Mouse (Mus musculus) midbrain, embryonic 15.5 days (tissue): ENCODE measurements around the gene Btbd9. TPM values are rescaled to one million over a fixed set of nuclear protein-coding genes. Genes with fewer than 3 reads are reported as not detected.

Source experiments
- ATAC-seq: fragments of 200-750 bp; cut with Nextera tagmentation; replicated peaks from 2 replicates; pipeline ENCODE4 v1.8.0; 2017; ENCODE audit warnings: moderate TSS enrichment
- H3K27ac ChIP-seq: fragments of 300-500 bp; sonication (generic); 2 replicates; pipeline ENCODE4 v1.5.1; 2015; ENCODE audit warnings: mild to moderate bottlenecking, inconsistent platforms
- H3K27me3 ChIP-seq: fragments of 300-500 bp; sonication (generic); replicated peaks from 2 replicates; pipeline ENCODE4 v1.6.1; 2015; ENCODE audit warnings: inconsistent platforms
- H3K36me3 ChIP-seq: fragments of 300-500 bp; sonication (generic); replicated peaks from 2 replicates; pipeline ENCODE4 v1.6.1; 2015; ENCODE audit warnings: inconsistent platforms
- H3K4me1 ChIP-seq: fragments of 300-500 bp; sonication (generic); 2 replicates; pipeline ENCODE4 v1.6.1; 2015; ENCODE audit warnings: inconsistent platforms
- H3K4me2 ChIP-seq: fragments of 300-500 bp; sonication (generic); 2 replicates; pipeline ENCODE4 v1.6.1; 2015; ENCODE audit warnings: inconsistent platforms, mild to moderate bottlenecking, moderate library complexity
- H3K4me3 ChIP-seq: fragments of 300-500 bp; sonication (generic); 2 replicates; pipeline ENCODE4 v1.5.1; 2015; ENCODE audit warnings: mild to moderate bottlenecking, inconsistent platforms
- H3K9ac ChIP-seq: fragments of 300-500 bp; sonication (generic); 2 replicates; pipeline ENCODE4 v1.6.1; 2015; ENCODE audit warnings: mild to moderate bottlenecking, inconsistent platforms
- H3K9me3 ChIP-seq: fragments of 300-500 bp; sonication (generic); 2 replicates; pipeline ENCODE4 v1.6.1; 2016; ENCODE audit warnings: inconsistent platforms
- WGBS: fragments of 180-500 bp; shearing (Covaris S2); methylation state at CpG from one replicate; pipeline ENCODE4 v1.1.7; 2015; ENCODE audit warnings: mixed read lengths; 5-methylcytosine and 5-hydroxymethylcytosine counted together
- polyA plus RNA-seq: library from polyadenylated mRNA; unstranded; fragments of >200 nt; fragmentation: Nextera tagmentation; extraction: Ambion mirVana; gene quantifications from 2 replicates; pipeline ENCODE4 v1.2.1, GENCODE M21; 2015

Btbd9 gene
- polyA plus RNA-seq, 1 experiment from 2014 or later: 163 TPM

DNA sequence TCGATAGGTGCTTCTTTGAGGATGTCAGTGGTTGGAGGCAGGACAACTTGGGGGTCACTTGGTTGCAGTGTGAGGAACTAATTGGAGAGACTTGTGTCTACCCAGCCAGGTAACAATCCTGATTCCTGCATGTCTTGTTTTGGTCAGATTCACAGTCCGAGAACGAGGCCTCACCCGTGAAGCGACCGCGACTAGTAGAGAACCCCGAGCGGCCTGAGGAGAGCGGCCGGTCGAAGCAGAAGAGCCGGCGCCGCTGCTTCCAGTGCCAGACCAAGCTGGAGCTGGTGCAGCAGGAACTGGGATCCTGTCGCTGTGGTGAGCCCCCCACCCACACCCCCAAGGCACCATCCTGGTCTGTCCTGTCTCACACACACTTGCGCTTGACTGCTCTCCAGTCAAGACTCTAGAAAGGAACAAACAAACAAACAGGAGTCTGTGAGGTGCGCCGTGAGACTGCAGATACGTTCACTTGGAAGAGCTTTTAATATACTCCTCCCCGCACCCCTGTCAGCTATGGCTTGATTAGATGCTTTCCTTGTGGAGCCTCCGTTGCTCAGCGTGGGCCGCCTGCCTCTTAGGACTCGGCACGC is 383.8 kb downstream of the Btbd9 start:
- no peak overlapping the region for H3K4me2 ChIP-seq
- no peaks in the 10 kb centered on the region for H3K27me3 ChIP-seq
- peaks cover 93% of the 10 kb centered on the region for H3K4me1 ChIP-seq
- 81% methylated on average over 26 of the region's 26 CpGs for WGBS
- H3K27ac ChIP-seq: 0 out of 2 replicates have a peak overlapping the region, but pooled peaks have one; percentile 82
- no peaks in the 10 kb centered on the region for H3K9me3 ChIP-seq
- no peak overlapping the region for H3K9ac ChIP-seq
- no peak for ATAC-seq
- H3K4me3 ChIP-seq: no peak overlapping the region
- no peaks in the 10 kb centered on the region for H3K36me3 ChIP-seq

DNA sequence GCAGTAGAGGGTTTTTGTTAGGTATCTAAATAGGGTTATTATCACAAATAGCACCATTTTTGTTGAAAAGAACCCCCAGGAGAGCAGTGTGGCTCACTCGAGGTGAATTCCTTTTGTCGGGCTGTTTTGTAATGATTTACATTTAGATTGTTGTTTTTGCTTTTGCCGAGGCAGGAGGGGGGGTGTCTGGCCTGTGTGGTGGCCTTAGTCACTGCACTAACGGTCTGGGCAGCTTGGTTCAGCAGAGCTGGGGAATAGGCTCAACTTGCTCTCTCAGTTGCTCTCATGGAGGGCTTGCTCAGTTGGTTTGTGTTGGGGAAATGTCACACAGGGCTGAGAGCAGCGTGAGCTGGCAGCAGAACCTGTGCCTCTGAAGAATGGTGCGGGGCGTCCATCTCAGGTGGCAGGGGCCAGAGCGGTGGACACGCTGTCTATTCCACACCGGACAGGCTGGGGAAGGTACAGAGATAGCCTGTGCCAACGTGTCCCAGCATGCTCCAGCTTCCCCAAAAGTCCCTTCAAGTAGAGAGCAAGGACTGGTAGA is 385.1 kb downstream of the Btbd9 start:
- Histone ChIP-seq H3K27ac (no peak overlapping the region), H3K4me2 (no peak overlapping the region), H3K4me3 (no peak overlapping the region), H3K9me3 (no peaks in the 10 kb centered on the region), H3K27me3 (no peaks in the 10 kb centered on the region), H3K4me1 (peaks cover 88% of the 10 kb centered on the region), H3K9ac (no peak overlapping the region), H3K36me3 (no peaks in the 10 kb centered on the region)
- 67% methylated on average over 11 of the region's 11 CpGs for whole genome bisulfite sequencing
- ATAC-seq: no peak

DNA sequence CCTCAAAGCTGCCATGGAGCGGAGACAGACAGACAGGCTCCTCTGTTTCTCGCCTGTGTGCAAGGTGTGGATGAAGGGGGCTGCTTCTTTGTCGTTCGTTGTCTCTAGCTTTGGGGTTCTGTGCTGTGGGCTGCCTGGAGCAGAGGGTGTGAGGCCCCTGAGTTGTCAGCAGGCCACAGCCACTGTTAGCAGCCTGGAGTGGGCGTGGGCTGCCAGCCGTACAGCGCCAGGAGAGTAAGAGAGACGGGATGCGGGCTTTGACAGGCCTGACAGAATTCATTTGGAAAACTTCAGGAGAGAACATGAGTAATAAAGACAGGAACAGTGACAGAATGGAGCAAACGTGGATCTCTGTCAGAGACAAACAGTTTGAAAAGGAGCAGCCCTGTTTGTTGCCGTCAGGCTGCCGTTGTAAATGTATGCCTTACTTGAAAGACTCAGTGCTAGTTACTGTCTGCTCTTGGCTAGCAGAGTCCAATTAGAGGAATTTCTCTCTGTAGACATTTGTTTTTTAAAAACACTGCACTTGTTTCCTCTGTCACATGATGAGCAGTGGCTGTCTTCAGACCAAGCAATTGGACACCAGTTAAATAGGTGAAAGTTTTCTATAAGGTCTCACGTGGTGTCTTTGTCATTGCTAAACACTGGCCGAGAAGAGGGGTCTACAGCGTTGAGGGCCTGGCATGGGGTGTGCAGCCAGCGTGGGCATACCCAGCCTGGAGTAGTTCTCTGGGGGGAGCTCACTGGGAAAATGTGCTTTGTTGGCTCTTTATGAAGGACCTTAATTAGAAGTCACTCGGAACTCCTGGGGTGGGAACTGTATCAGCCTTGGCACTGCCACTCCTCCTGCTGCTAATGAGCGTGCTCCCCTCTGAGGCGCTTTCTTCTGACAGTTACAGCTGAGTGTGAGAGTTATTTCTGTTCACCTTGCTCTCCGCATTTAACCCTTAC is 388.0 kb downstream of the Btbd9 start:
- H3K9ac ChIP-seq: no peak overlapping the region
- H3K4me1 ChIP-seq: peaks cover 61% of the 10 kb centered on the region
- WGBS: 13% methylated on average over 20 of the region's 20 CpGs
- H3K9me3 ChIP-seq: no peaks in the 10 kb centered on the region
- no peaks in the 10 kb centered on the region for H3K27me3 ChIP-seq
- peak overlapping the region; percentile 83 for H3K27ac ChIP-seq
- no peak overlapping the region for H3K4me3 ChIP-seq
- peak; percentile 78 for ATAC-seq
- no peaks in the 10 kb centered on the region for H3K36me3 ChIP-seq
- H3K4me2 ChIP-seq: peak overlapping the region; percentile 23

DNA sequence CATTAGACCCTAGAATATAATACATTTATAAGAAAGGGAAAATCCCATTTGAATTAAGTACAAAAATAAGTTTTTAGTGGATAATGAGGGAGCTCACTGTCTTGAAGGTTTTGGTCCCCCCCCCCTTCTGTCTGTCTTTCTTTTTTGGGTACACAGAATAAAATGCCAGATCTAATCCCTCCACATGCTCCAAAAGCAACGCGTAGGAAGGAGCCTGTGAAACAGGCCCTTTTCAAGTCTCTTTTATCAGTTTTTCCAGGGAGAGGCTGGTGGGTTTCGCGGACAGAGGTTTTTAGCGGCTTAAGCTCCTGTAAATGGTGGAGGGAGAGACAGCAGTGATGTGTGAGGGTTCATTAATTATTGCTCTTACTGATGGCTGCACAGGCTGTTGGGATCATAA is 388.7 kb downstream of the Btbd9 start:
- peak; percentile 2; the same call in 1 of the 2 replicates for ATAC-seq
- Histone ChIP-seq H3K9ac (no peak overlapping the region), H3K4me3 (no peak overlapping the region), H3K36me3 (no peaks in the 10 kb centered on the region), H3K4me1 (peaks cover 54% of the 10 kb centered on the region), H3K27ac (peak overlapping the region; percentile 83), H3K9me3 (no peaks in the 10 kb centered on the region), H3K27me3 (no peaks in the 10 kb centered on the region), H3K4me2 (peak overlapping the region; percentile 23; the same call in 1 of the 2 replicates)
- WGBS: 15% methylated on average over 5 of the region's 5 CpGs

DNA sequence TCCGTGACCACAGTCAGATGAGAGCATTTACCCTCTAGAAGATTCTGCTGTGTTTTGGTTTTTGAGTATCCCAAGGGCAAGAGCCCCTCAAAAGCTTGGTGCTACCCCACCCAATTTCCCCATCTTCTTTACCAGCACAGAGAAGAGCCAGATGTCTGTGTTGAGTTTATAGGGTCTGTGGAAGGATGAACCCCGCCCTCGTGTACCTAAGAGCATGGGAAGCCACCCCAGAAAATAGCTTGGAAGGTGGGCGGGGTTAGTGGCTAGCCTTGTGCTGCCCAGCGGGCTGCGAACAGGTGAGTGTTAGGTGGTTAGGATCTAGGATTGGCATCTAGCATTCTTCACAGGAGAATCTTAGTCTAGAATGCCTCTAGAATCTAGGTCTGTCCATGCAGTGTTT is 389.1 kb downstream of the Btbd9 start:
- 90% methylated on average over 6 of the region's 6 CpGs for WGBS
- no peak overlapping the region for H3K4me3 ChIP-seq
- no peaks in the 10 kb centered on the region for H3K9me3 ChIP-seq
- peak overlapping the region; percentile 83 for H3K27ac ChIP-seq
- H3K36me3 ChIP-seq: no peaks in the 10 kb centered on the region
- H3K4me2 ChIP-seq: no peak overlapping the region
- ATAC-seq: no peak
- peaks cover 50% of the 10 kb centered on the region for H3K4me1 ChIP-seq
- no peaks in the 10 kb centered on the region for H3K27me3 ChIP-seq
- no peak overlapping the region for H3K9ac ChIP-seq

DNA sequence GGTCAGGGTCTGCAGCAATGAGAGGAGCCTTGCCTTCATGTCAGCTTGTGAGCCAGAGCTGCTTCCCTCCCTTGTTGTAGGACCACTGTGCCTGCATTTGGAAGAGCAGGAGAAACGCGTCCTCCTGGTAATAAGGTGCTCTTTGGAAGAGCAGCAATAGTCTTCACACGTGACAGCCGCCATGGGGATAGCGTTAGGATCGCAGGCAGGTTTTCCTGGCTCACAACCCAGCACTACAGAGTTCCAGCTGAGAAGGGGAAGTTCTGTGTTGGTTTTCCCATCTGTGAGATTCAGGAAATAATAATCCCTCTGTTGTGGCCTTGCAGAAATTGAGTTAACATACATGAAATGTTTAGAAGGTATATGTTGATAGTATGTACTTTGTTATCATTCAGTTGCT is 392.7 kb downstream of the Btbd9 start:
- 80% methylated on average over 6 of the region's 6 CpGs for WGBS
- H3K36me3 ChIP-seq: no peaks in the 10 kb centered on the region
- H3K9ac ChIP-seq: no peak overlapping the region
- H3K4me1 ChIP-seq: peaks cover 17% of the 10 kb centered on the region
- H3K27me3 ChIP-seq: no peaks in the 10 kb centered on the region
- no peak overlapping the region for H3K27ac ChIP-seq
- no peak overlapping the region for H3K4me3 ChIP-seq
- ATAC-seq: no peak
- no peak overlapping the region for H3K4me2 ChIP-seq
- H3K9me3 ChIP-seq: no peaks in the 10 kb centered on the region

DNA sequence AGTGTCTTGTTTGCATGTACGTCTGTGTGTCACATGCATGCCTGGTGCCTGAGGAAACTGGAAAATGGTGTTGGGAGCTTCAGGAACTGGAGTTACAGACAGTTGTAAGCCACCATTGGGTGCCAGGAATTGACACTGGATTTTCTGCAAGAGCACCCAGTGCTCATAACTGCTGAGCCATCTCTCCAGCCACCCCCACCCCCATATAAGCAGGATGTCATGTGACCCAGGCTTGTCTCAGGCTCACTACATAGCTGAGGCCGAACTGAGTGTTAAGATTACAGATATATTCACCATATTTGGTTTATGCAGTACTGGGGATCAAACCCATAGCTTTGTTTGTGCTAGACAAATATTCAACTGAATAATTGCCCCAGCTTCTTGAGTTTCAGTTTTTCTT is 394.2 kb downstream of the Btbd9 start:
- ATAC-seq: no peak
- H3K27me3 ChIP-seq: no peaks in the 10 kb centered on the region
- H3K9me3 ChIP-seq: no peaks in the 10 kb centered on the region

DNA sequence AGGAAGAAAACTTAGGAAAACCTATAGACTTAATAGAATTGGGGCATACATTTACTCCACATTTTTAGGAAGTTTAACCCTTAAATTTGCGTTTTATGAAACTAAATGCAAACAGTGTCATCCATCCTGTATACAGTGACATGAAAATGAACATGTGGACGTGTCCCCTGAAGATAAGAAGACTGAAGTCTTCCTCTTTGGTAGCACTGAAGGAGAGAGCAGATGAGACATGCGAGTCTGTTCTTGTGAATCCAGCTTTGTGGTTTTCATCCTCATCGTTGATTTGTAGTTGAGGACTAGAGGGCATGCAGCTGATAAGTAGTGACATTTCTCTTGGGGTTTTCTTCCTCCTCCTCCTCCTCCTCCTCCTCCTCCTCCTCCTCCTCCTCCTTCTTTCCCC is 394.7 kb downstream of the Btbd9 start:
- no peaks in the 10 kb centered on the region for H3K36me3 ChIP-seq
- H3K4me2 ChIP-seq: no peak overlapping the region
- H3K4me1 ChIP-seq: no peaks in the 10 kb centered on the region; the same call in 1 of the 2 replicates
- no peak overlapping the region for H3K4me3 ChIP-seq
- ATAC-seq: no peak
- H3K9me3 ChIP-seq: no peaks in the 10 kb centered on the region
- no peak overlapping the region for H3K9ac ChIP-seq
- 87% methylated on average over 4 of the region's 4 CpGs for WGBS
- H3K27ac ChIP-seq: no peak overlapping the region
- H3K27me3 ChIP-seq: no peaks in the 10 kb centered on the region

More for the DNA sequence above, 394.2 kb downstream of the Btbd9 start:
- peaks cover 2% of the 10 kb centered on the region for H3K4me1 ChIP-seq
- no peak overlapping the region for H3K27ac ChIP-seq
- WGBS: 92% methylated on average over 2 of the region's 2 CpGs
- no peak overlapping the region for H3K9ac ChIP-seq
- no peak overlapping the region for H3K4me2 ChIP-seq
- H3K4me3 ChIP-seq: no peak overlapping the region
- no peaks in the 10 kb centered on the region for H3K36me3 ChIP-seq

DNA sequence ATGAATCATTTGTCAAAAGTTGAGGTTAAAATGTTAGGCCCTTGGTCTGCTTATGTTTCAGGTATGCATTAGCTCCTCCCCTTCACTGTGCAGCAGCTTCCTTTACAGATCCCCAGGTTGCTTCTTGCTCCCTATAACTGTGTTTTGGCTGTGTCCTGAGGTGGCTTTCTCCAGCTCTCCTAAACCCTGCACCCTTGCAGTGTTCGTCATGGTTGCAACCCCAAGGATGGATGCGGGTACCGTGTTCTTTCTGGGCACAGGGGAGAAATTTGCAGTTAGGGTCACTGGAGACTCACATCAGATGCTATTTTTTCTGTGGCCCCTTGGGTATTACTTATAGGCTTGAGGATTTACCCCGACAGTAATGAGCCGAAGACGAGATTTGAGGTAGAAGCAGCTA is 396.1 kb downstream of the Btbd9 start:
- WGBS: 80% methylated on average over 6 of the region's 6 CpGs
- H3K4me3 ChIP-seq: no peak overlapping the region
- no peak overlapping the region for H3K4me2 ChIP-seq
- no peaks in the 10 kb centered on the region; the same call in 1 of the 2 replicates for H3K4me1 ChIP-seq
- no peak overlapping the region for H3K9ac ChIP-seq
- no peak for ATAC-seq
- no peak overlapping the region for H3K27ac ChIP-seq
- H3K27me3 ChIP-seq: no peaks in the 10 kb centered on the region
- no peaks in the 10 kb centered on the region for H3K9me3 ChIP-seq
- no peaks in the 10 kb centered on the region for H3K36me3 ChIP-seq

DNA sequence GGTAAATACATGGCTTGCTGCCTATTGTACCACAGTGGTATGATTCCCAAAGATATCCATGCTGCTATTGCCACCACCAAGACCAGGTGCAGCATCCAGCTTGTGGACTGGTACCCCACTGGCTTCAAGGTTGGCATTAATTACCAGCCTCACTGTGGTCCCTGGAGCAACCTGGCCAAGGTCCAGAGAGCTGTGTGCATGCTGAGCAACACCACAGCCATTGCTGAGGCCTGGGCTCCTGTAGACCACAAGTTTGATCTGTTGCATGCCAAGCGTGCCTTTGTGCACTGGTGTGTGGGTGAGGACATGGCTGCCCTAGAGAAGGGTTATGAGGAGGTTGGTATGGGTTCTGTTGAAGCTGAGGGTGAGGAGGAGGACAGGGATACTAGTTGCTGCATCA is 397.9 kb downstream of the Btbd9 start:
- Histone ChIP-seq H3K9ac (no peak overlapping the region), H3K27me3 (no peaks in the 10 kb centered on the region), H3K4me3 (no peak overlapping the region), H3K27ac (no peak overlapping the region), H3K4me2 (no peak overlapping the region), H3K36me3 (no peaks in the 10 kb centered on the region), H3K9me3 (no peaks in the 10 kb centered on the region), H3K4me1 (no peaks in the 10 kb centered on the region; the same call in 1 of the 2 replicates)
- 97% methylated on average over 1 of the region's 1 CpGs for WGBS
- ATAC-seq: no peak

DNA sequence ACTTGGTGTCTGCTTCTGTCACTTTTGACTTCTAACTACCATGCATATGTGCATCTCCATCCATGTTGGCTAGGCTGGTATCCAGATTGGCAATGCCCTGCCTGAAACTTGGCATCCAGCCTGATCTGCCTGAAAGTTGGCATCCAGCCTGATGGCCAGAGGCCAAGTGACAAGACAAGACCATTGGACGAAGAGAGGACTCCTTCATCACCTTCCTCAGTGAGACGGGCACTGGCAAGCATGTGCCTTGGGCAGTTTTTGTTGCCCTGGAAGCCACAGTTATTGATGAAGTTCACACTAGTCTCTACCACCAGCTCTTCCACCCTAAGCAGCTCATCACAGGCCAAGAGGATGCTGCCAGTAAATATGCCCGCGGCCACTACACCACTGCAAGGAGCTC is 398.9 kb downstream of the Btbd9 start:
- no peaks in the 10 kb centered on the region for H3K27me3 ChIP-seq
- no peak overlapping the region for H3K4me3 ChIP-seq
- H3K4me1 ChIP-seq: no peaks in the 10 kb centered on the region; the same call in 1 of the 2 replicates
- H3K9ac ChIP-seq: no peak overlapping the region
- no peak overlapping the region for H3K27ac ChIP-seq
- H3K4me2 ChIP-seq: no peak overlapping the region
- H3K36me3 ChIP-seq: no peaks in the 10 kb centered on the region
- 82% methylated on average over 4 of the region's 4 CpGs for WGBS
- ATAC-seq: no peak
- H3K9me3 ChIP-seq: no peaks in the 10 kb centered on the region
